Mouse (Mus musculus) gastrocnemius, adult 8-10 months (tissue): Measurements from ENCODE around the gene Cept1. TPM values are rescaled to one million over a fixed set of nuclear protein-coding genes. Genes with fewer than 3 reads are reported as not detected.
"Not testable (repeated sequence)": the region's sequence is repeated elsewhere in the genome, so short reads cannot be mapped to it uniquely, and the experiment has no call there.

Experiments used
- DNase-seq, 2 experiments: peaks; one replicate each; pipeline ENCODE4 v3.0.0; 2022; ENCODE audit warnings: low spot score in 2 of 2
- total RNA-seq, 4 experiments: library from RNA; stranded (reverse); gene quantifications; 2 replicates each; pipeline ENCODE4 v1.2.4; 2022

The Cept1 gene
- 10 to 100 TPM; 21.0 to 33.1 (median 30.7) TPM for total RNA-seq

DNA sequence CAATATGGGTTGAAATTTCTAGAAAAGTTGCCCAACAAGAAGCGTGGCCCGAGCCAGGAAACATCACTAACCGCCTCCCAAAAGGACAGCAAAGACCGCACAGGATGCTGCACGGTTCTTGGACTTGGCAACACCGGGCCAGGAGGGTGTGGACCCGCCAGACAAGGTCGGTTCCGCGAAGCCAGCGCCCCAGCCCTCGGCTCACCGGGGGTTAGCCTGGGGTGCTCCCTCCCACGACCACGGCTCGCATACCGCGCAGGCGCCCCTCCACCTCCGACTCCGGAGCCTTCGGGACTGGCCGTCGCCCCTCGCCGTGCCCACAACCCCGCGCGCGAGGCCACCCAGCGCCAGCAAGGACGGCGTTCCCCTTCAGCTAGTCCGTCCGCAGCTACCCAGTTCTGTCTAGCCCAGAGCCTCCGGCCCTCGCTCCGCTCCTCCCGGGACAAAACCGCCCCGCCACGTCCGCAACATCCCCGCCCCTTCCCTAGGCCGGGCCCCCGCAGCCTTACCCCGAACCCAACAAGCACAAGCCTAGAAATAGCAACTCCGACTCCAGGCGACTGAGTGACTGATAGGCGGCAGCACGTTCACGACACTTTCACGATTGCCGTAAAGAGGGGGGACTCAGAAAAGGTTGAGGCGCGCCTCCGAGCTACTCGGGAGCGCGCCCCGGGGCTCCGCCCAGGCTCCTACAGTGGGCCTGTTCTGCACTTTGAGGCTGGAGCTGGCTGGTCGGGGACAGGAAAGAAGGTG, at the start of gene Cept1, which contains the start of gene Dram2:
Gene Cept1 (minus strand): TSS at position 632 of the 753 bp plus-strand sequence.
Gene Dram2 (plus strand): TSS at position 628 of the 753 bp plus-strand sequence.
- DNase-seq, result peak; percentile 88 to 89

DNA sequence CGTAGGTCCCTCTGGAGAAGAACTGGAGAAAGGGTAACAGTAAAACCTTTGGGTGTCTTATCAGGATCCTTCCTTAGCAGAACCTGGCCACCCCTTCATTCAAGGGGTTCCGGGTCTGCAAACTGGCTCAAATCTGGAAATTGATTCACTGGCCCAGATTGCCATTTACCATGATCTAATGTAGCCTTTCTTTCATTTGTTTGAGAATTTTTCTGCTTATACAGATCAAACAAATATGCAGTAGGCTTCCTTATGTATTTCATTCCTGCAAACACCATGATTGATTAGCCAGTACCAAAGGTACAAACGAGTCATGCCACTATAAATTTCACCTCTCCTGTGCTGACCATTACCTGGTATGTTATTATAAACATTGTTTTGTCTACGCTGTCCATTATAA, 46.0 kb upstream of the Cept1 start:
- DNase-seq, result not testable (repeated sequence)

DNA sequence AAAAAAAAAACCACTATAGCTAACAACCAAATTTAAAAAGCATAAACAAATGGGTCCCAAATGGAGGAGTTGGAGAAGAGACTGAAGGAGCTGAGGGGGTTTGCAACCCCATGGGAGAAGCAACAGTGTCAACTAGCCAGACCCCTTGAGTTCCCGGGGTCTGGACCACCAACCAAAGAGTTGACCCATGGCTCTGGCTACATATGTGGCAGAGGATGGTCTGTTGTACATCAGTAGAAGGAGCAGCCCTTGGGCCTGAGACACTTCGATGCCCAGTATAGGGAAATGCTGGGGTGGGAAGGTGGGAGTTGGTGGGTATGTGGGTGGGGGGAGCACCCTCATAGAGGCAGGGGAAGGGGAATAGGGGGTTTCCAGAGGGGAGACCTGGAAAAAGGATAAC, 31.7 kb upstream of the Cept1 start:
- no peak for DNase-seq

DNA sequence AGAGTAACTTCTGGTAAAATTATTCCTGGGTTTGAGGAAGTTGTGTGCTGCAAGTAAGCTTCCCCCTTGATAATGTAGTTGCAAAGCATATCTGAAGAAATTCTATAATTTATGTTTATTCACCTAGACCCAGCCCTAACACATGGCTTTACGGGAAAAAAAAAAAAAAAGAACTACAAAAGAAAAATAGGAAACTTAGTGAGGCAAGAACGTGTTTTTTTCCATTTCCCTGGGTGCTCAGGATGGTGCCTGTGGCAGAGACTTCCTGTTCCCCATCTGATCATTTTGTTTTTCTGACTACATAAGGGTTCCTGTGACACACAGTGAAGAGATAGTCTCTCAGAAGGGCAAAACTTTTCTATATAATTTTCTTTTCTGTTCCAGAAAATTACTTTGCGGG, 25.6 kb upstream of the Cept1 start:
- no peak for DNase-seq

DNA sequence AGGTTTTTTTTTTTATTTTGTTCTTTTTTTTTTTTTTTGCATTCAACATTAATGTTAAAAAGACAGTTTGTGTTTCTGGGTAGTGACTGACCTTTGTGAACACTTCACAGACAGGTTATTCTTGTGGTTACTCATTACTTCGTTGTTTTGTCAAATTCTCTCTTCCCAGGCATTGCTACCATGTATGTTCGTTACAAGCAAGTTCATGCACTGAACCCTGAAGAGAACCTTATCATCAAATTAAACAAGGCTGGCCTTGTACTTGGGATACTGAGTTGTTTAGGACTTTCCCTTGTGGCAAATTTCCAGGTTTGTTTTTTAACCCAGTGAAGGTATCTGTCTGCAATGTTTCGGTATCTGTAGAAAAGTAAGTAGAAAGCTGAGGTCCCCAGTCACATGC, 18.3 kb upstream of the Cept1 start:
- DNase-seq, result no peak

- DNase-seq, result no peak
These were observed 10.7 kb upstream of the Cept1 start for GRCm38 (mm10) chr3:106558271-106558670.

GRCm38 (mm10) chr3:106555743-106556250, 8.2 kb upstream of the Cept1 start:
- no peak for DNase-seq

GRCm38 (mm10) chr3:106553411-106553810, 5.8 kb upstream of the Cept1 start:
- DNase-seq, result no peak

DNA sequence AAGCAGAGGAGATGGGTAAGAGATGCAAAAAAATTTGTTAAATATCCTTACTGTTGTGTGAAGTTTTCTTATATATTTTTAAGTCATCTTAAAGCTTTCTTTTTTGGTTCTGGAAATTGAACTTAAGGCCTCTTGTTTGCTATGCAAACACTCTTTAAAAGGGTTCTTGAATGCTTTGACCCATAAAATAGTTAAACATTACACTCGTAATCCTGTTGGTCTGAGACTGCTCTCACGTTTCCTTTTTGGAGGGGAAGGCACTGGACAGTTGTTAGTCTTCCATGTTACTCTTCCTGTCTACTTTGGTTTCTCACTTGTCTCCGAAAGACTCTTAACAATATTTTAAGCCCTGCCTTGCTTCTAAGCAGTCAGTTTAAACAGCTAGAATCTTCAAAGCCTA, 1.4 kb upstream of the Cept1 start:
- DNase-seq, result no peak

GRCm38 (mm10) chr3:106547924-106548539, 430 bp upstream of the Cept1 start:
- no peak for DNase-seq

- DNase-seq, result no peak
These were observed 2.8 kb downstream of the Cept1 start for GRCm38 (mm10) chr3:106544721-106545316.

GRCm38 (mm10) chr3:106533277-106533676, 14.3 kb downstream of the Cept1 start:
- no peak for DNase-seq

- DNase-seq, result no peak
These were observed 19.6 kb downstream of the Cept1 start for GRCm38 (mm10) chr3:106528032-106528431.

- no peak for DNase-seq
These were observed 21.2 kb downstream of the Cept1 start for GRCm38 (mm10) chr3:106526411-106526810.

- no peak for DNase-seq
These were observed 24.9 kb downstream of the Cept1 start for GRCm38 (mm10) chr3:106522730-106523129.

- DNase-seq, result no peak
These were observed 32.6 kb downstream of the Cept1 start for GRCm38 (mm10) chr3:106515016-106515415.

- no peak for DNase-seq
These were observed 36.9 kb downstream of the Cept1 start for GRCm38 (mm10) chr3:106510669-106511068.

DNA sequence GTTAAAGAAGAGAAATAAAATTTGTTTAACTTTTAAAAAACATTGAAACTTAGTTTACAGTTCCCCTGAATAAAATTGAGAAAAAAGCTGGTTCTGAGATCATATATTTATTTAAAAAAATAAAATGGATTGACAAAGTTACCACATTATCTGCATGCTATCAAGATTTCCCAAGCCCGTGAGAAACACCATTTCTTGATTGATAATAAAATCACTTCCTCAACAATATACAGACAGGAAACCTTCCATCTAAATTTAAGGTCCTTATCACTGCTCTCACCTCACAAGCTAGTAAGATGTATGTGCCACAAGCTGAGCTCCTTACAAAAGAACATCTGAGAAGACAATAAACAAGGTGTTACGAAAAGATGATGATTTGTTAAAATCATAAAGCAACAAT, 44.7 kb downstream of the Cept1 start:
- no peak for DNase-seq

DNA sequence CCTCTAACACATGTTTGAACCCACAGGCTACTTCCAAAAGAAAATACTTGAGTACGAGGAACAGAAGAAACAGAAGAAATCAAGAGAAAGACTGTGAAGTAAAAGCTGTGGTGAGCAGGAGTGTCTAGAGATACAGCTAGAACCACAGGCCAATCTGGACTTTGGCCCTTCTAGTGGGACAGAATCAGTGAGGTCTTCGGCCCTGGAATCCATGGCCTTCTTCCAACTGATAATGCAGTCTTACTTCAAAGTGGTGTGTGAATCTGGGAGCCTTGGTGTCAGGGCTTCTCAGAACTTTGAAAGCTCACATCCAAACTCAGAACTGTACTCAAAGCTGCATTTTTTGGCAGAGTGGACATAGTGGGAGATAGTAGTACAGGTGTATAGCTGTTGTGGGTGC, 47.1 kb downstream of the Cept1 start:
- no peak for DNase-seq

- DNase-seq, result no peak
These were observed 50.6 kb downstream of the Cept1 start for GRCm38 (mm10) chr3:106496996-106497395.

DNA sequence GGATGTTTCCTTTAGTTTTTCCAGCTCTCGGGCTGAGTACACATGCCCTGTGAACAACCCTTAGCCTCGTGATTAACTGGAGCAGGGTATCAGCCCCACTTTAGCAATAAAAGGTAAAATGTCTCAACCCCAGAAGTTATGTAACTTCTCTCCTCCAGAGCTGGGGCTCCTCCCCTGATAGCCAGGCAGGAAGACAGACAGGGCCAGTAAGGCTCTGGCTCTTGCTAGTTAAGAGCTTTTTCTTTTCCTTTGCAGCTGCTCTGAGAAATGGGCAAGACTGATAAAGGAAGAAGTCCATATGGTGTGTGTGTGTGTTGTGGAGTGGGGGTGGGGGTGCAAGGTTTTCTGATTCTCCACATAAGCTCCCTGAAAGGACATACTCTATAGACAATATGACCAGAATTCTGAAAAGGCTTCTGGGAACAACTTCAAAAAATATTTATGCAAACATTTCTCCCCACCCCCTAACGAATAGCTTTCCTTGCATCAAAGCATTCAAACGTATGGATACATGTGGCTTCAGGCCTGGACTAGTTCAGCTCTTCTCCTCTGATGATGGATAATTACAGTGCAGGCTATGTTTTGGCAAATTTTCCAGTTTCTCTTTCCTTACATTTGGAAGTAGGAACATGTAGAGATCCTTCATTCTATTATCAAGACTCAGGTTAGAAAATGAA, 51.4 kb downstream of the Cept1 start:
- no peak for DNase-seq
